Mouse (Mus musculus) CH12.LX (cell line): ENCODE measurements around the gene Robo1. TPM values are rescaled to one million over a fixed set of nuclear protein-coding genes. Genes with fewer than 3 reads are reported as not detected.

Experiments used
- DNase-seq: peaks from one replicate; pipeline ENCODE4 v3.0.0-alpha.2; 2013; ENCODE audit errors: extremely low read depth
- H3K27ac ChIP-seq: 2 replicates; pipeline ENCODE4 v1.5.1; 2012; ENCODE audit warnings: low read depth, mild to moderate bottlenecking, control low read depth, moderate library complexity; ENCODE audit not compliant: insufficient read depth
- H3K27me3 ChIP-seq: replicated peaks from 2 replicates; pipeline ENCODE3; 2012; ENCODE audit warnings: inconsistent platforms
- H3K36me3 ChIP-seq, 2 experiments: replicated peaks in 1 of 2; 2 replicates each; pipeline versions ENCODE3 to v1.6.1; 2012; ENCODE audit warnings: inconsistent platforms in 1 of 2, low read length in 1 of 2, mild to moderate bottlenecking in 1 of 2, mixed read lengths in 1 of 2, moderate library complexity in 1 of 2; ENCODE audit not compliant: control insufficient read depth in 1 of 2, insufficient read depth in 1 of 2
- H3K4me1 ChIP-seq, 2 experiments: 2 replicates each; pipeline ENCODE4 v1.6.1; 2012; ENCODE audit warnings: inconsistent platforms in 1 of 2, moderate library complexity in 1 of 2; ENCODE audit not compliant: insufficient read depth in 2 of 2, control insufficient read depth in 1 of 2
- H3K4me2 ChIP-seq: 2 replicates; pipeline ENCODE4 v1.6.1; 2012; ENCODE audit warnings: low read depth, mild to moderate bottlenecking, control low read depth; ENCODE audit not compliant: poor library complexity, insufficient read depth, severe bottlenecking
- H3K4me3 ChIP-seq, 3 experiments: fragments of 150-350 bp in 1 of 3; sonication (generic) in 1 of 3; replicated peaks in 1 of 3; 2 replicates each; pipeline versions ENCODE3 to v1.5.1; 2011 to 2012; ENCODE audit warnings: low read depth in 2 of 3, low read length in 2 of 3, mild to moderate bottlenecking in 2 of 3, moderate library complexity in 2 of 3, control low read depth in 1 of 3, improper control_type of control experiment in 1 of 3, inconsistent platforms in 1 of 3, mixed read lengths in 1 of 3; ENCODE audit not compliant: poor library complexity in 1 of 3
- H3K79me2 ChIP-seq: replicated peaks from 2 replicates; pipeline ENCODE4 v1.6.1; 2012; ENCODE audit warnings: mild to moderate bottlenecking, moderate library complexity; ENCODE audit not compliant: control insufficient read depth, poor library complexity, insufficient read depth, severe bottlenecking; ENCODE audit errors: extremely low read depth
- H3K9ac ChIP-seq: 2 replicates; pipeline ENCODE4 v1.6.1; 2012; ENCODE audit warnings: low read depth, mild to moderate bottlenecking, control low read depth, moderate library complexity; ENCODE audit not compliant: insufficient read depth
- H3K9me3 ChIP-seq: replicated peaks from 2 replicates; pipeline ENCODE3; 2012; ENCODE audit warnings: low read length, inconsistent platforms, mixed read lengths
- BHLHE40 ChIP-seq: IDR thresholded peaks from 2 replicates; pipeline ENCODE4 v1.6.1; 2011; ENCODE audit warnings: mild to moderate bottlenecking, low read depth, low read length, improper control_type of control experiment
- CHD1 ChIP-seq: IDR thresholded peaks from 2 replicates; pipeline ENCODE4 v1.6.1; 2012; ENCODE audit warnings: low read depth, low read length, improper control_type of control experiment, inconsistent platforms
- CHD2 ChIP-seq: IDR thresholded peaks from 2 replicates; pipeline ENCODE4 v1.6.1; 2011; ENCODE audit warnings: low read length, improper control_type of control experiment
- ELF1 ChIP-seq: IDR thresholded peaks from 2 replicates; pipeline ENCODE4 v1.6.1; 2014; ENCODE audit warnings: low read depth, mild to moderate bottlenecking, inconsistent platforms, low read length, improper control_type of control experiment
- ETS1 ChIP-seq: conservative IDR thresholded peaks from 2 replicates; pipeline ENCODE4 v1.6.1; 2012; ENCODE audit warnings: low read depth, mild to moderate bottlenecking, inconsistent platforms, low read length, improper control_type of control experiment, moderate library complexity
- GABPA ChIP-seq: IDR thresholded peaks from 2 replicates; pipeline ENCODE4 v1.6.1; 2012; ENCODE audit warnings: low read depth, low read length, improper control_type of control experiment, inconsistent platforms; ENCODE audit not compliant: insufficient replicate concordance
- HCFC1 ChIP-seq: IDR thresholded peaks from 2 replicates; pipeline ENCODE4 v1.6.1; 2012; ENCODE audit warnings: low read depth, mild to moderate bottlenecking, inconsistent platforms, low read length, improper control_type of control experiment
- IRF4 ChIP-seq: IDR thresholded peaks from 2 replicates; pipeline ENCODE4 v1.6.1; 2014; ENCODE audit warnings: low read depth, mild to moderate bottlenecking, inconsistent platforms, low read length, improper control_type of control experiment
- JUN ChIP-seq: IDR thresholded peaks from 2 replicates; pipeline ENCODE4 v1.6.1; 2011; ENCODE audit warnings: low read depth, mild to moderate bottlenecking, low read length, improper control_type of control experiment, moderate library complexity; ENCODE audit not compliant: insufficient read depth
- JUND ChIP-seq: conservative IDR thresholded peaks from 2 replicates; pipeline ENCODE4 v1.6.1; 2011; ENCODE audit warnings: low read depth, low read length, improper control_type of control experiment
- MEF2A ChIP-seq: IDR thresholded peaks from 2 replicates; pipeline ENCODE4 v1.6.1; 2014; ENCODE audit warnings: low read depth, mild to moderate bottlenecking, inconsistent platforms, low read length, improper control_type of control experiment, borderline replicate concordance
- MXI1 ChIP-seq: IDR thresholded peaks from 2 replicates; pipeline ENCODE4 v1.6.1; 2011; ENCODE audit warnings: mild to moderate bottlenecking, low read depth, low read length, improper control_type of control experiment
- NRF1 ChIP-seq: IDR thresholded peaks from 2 replicates; pipeline ENCODE4 v1.6.1; 2014; ENCODE audit warnings: low read depth, mild to moderate bottlenecking, inconsistent platforms, low read length, improper control_type of control experiment, moderate library complexity
- POLR2A ChIP-seq: IDR thresholded peaks from 2 replicates; pipeline ENCODE4 v1.6.1; 2011; ENCODE audit warnings: low read depth, mild to moderate bottlenecking, improper control_type of control experiment, low read length
- RCOR1 ChIP-seq: conservative IDR thresholded peaks from 2 replicates; pipeline ENCODE4 v1.6.1; 2012; ENCODE audit warnings: low read depth, mild to moderate bottlenecking, inconsistent platforms, low read length, improper control_type of control experiment
- TBP ChIP-seq: conservative IDR thresholded peaks from 2 replicates; pipeline ENCODE4 v1.6.1; 2011; ENCODE audit warnings: low read depth, low read length, improper control_type of control experiment
- TCF12 ChIP-seq: IDR thresholded peaks from 2 replicates; pipeline ENCODE4 v1.6.1; 2014; ENCODE audit warnings: low read depth, mild to moderate bottlenecking, inconsistent platforms, low read length, improper control_type of control experiment
- USF1 ChIP-seq: IDR thresholded peaks from 2 replicates; pipeline ENCODE4 v1.6.1; 2014; ENCODE audit warnings: low read depth, mild to moderate bottlenecking, inconsistent platforms, low read length, improper control_type of control experiment
- USF2 ChIP-seq: conservative IDR thresholded peaks from 2 replicates; pipeline ENCODE4 v1.6.1; 2011; ENCODE audit warnings: low read depth, low read length, improper control_type of control experiment
- ZMIZ1 ChIP-seq: IDR thresholded peaks from 2 replicates; pipeline ENCODE4 v1.6.1; 2012; ENCODE audit warnings: low read depth, mild to moderate bottlenecking, inconsistent platforms, low read length, improper control_type of control experiment
- dilution Hi-C: fragments of 300-500 bp; cut with MboI; formaldehyde crosslinking; loops from 2 replicates; pipeline ENCODE4 v1.14.3; 2020; ENCODE audit warnings: low sequenced_read_pairs; ENCODE audit not compliant: extremely low pct_unique_long_range_greater_than_20kb, extremely low pct_ligation_motif_present
- in situ Hi-C: fragments of 300-500 bp; cut with MboI; formaldehyde crosslinking; loops from 3 replicates; pipeline ENCODE4 v1.14.3; 2019; ENCODE audit warnings: low sequenced_read_pairs, low pct_ligation_motif_present, low pct_unique_long_range_greater_than_20kb, mixed read lengths
- polyA plus RNA-seq: library from polyadenylated mRNA; unstranded; fragments of >175 nt; gene quantifications from 2 replicates; pipeline ENCODE4 v1.2.1, GENCODE M21; 2012; ENCODE audit warnings: low read depth; ENCODE audit not compliant: insufficient read length
- total RNA-seq, 2 experiments: library from RNA; depleted of rRNA; stranded (reverse); fragments of 300-350 nt in 1 of 2; fragments of >200 nt in 1 of 2; gene quantifications; 2 replicates each; pipeline ENCODE4 v1.2.3; 2012 to 2014

The Robo1 gene
- total and polyA plus RNA-seq, 3 experiments = not detected

DNA sequence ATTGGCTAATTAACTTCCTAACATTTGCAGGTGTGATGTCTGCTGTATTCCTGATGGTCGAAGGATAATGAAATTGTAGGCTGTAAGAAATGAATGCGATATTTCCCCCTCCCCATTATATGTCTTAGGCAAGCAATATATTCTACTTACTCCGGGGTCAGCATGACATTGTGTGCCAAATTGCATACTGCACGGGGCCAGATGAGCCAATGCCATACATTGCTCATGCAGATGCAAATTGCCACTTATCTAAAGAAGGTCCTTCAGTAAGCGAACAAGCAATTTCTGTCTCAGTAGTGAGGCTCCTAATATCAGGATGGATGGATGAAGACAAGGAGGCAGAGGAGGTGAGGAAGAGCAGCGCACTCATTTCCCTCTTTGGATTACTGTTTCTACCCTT lies 474.1 kb downstream of the Robo1 start:
- no peak for DNase-seq
- TF ChIP-seq NRF1 (no peak), JUND (no peak), POLR2A (no peak), CHD2 (no peak), ELF1 (no peak), TCF12 (no peak)
- no peaks in the 10 kb centered on the region for H3K79me2 ChIP-seq
- H3K4me2 ChIP-seq = no peak overlapping the region
- H3K27ac ChIP-seq = no peak overlapping the region
- in situ Hi-C loops (no loop called here), dilution Hi-C loops (no loop called here)
- no peak overlapping the region for H3K9ac ChIP-seq
- H3K9me3 ChIP-seq = peaks cover 39% of the 10 kb centered on the region
- H3K4me3 ChIP-seq = no peak overlapping the region
- no peaks in the 10 kb centered on the region for H3K4me1 ChIP-seq
- no peaks in the 10 kb centered on the region for H3K36me3 ChIP-seq
- H3K27me3 ChIP-seq = no peaks in the 10 kb centered on the region

- DNase-seq = no peak
- in situ Hi-C loops (no loop called here), dilution Hi-C loops (no loop called here)
- Histone ChIP-seq H3K27me3 (no peaks in the 10 kb centered on the region), H3K9ac (no peak overlapping the region), H3K27ac (no peak overlapping the region), H3K9me3 (peaks cover 44% of the 10 kb centered on the region), H3K4me1 (no peaks in the 10 kb centered on the region), H3K36me3 (no peaks in the 10 kb centered on the region), H3K4me3 (no peak overlapping the region), H3K79me2 (no peaks in the 10 kb centered on the region), H3K4me2 (no peak overlapping the region)
- TF ChIP-seq USF1 (no peak), ZMIZ1 (no peak), MEF2A (no peak), USF2 (no peak), JUN (no peak), HCFC1 (no peak), ELF1 (no peak), BHLHE40 (no peak)
Observed at GRCm38 (mm10) chr16:72786079-72786478, 478.0 kb downstream of the Robo1 start.

DNA sequence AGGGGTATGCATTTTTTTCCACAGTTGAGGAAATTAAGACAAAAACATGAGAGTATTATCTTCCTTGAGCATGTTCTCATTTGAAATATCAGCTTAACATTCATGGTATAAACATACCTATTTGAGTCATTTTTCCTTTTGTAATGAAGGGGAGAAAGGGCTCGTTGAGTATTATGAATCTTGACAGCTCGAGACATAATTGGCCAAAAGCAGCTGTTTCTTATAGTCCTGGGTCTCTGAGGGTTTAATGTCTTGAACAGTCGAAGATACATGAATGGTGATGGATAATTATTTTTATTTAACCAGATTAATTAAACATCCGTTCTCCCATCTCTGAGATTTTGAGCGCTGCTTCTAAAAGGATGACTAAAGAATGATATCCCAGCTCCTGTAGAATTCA lies 478.5 kb downstream of the Robo1 start:
- no peak for TF ChIP-seq ETS1
- no peak for TF ChIP-seq GABPA
- no peak for TF ChIP-seq TBP
- TF ChIP-seq RCOR1 = no peak
- TF ChIP-seq MXI1 = no peak
- TF ChIP-seq CHD1 = no peak
- no peak for TF ChIP-seq CHD2
- TF ChIP-seq IRF4 = no peak
- no peak for TF ChIP-seq NRF1
- in situ Hi-C loops (no loop called here), dilution Hi-C loops (no loop called here)
- H3K4me1 ChIP-seq = no peaks in the 10 kb centered on the region
- DNase-seq = no peak
- H3K36me3 ChIP-seq = no peaks in the 10 kb centered on the region
- H3K27ac ChIP-seq = no peak overlapping the region
- H3K4me2 ChIP-seq = no peak overlapping the region
- peaks cover 44% of the 10 kb centered on the region for H3K9me3 ChIP-seq
- H3K9ac ChIP-seq = no peak overlapping the region
- no peaks in the 10 kb centered on the region for H3K27me3 ChIP-seq
- H3K4me3 ChIP-seq = no peak overlapping the region
- no peaks in the 10 kb centered on the region for H3K79me2 ChIP-seq
